Mouse (Mus musculus) fibroblast of lung, adult 2 months (primary cell): ENCODE measurements at regions not wholly inside any gene's neighbourhood (a gene's known extent, or its start where the extent isn't known, plus 50 kb on each side); places are given as distances from the start of the nearest gene placed in this dataset.

Source experiments
- DNase-seq: peaks from one replicate; pipeline ENCODE4 v3.0.0-alpha.2; 2011; ENCODE audit warnings: low read depth

- no peak for DNase-seq
Measured at GRCm38 (mm10) chr2:103893159-103893740, 64.5 kb upstream of the Lmo2 start.

- DNase-seq = no peak
Measured at GRCm38 (mm10) chr2:103893805-103894204, 64.0 kb upstream of the Lmo2 start.

- no peak for DNase-seq
Measured at GRCm38 (mm10) chr2:103894981-103895676, 62.7 kb upstream of the Lmo2 start.

- DNase-seq = no peak
Measured at GRCm38 (mm10) chr2:103896160-103896559, 61.6 kb upstream of the Lmo2 start.

DNA sequence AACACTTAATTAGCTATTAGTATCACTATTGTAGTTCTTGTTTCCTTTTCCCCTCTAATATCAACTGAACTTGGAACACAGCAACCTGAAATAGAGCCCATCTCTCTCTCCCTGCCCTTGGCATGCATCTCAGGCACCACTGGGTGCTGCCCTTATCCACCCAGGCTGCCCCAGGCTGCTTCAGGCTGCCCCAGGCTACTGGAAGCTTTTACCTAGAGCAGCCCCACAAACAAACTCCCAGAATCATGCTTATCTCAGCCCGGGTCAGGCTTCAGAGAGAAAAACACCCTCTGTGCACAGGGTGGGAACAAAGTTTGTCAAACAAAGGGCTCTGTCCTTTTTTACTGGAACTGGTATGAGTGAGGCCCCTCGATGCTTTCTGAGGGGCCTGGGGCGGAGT is 61.0 kb upstream of the Lmo2 start:
- no peak for DNase-seq

DNA sequence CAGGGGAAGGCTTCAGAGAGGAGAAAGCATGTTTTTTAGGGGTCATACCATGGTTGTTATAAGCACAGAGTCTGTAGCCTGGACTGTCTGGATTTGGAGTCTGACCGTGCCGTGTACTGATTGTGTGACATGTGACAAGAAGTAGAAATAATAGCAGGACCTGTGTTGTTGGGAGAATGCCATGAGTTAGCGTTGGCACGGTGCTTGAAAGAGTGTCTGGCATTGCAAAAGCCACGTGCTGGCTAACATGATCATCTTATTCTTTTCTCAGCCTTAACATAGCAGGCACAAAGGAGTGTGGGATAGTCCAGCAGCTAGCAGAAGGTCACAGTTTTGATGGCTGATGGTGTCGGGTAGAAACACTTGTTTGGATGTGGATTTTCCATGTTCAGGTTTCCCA is 58.1 kb upstream of the Lmo2 start:
- DNase-seq = no peak

- no peak for DNase-seq
Measured at GRCm38 (mm10) chr2:103900384-103900783, 57.4 kb upstream of the Lmo2 start.

GRCm38 (mm10) chr2:103901457-103901856 is 56.3 kb upstream of the Lmo2 start:
- DNase-seq = no peak

GRCm38 (mm10) chr2:103902777-103903176 is 55.0 kb upstream of the Lmo2 start:
- no peak for DNase-seq

DNA sequence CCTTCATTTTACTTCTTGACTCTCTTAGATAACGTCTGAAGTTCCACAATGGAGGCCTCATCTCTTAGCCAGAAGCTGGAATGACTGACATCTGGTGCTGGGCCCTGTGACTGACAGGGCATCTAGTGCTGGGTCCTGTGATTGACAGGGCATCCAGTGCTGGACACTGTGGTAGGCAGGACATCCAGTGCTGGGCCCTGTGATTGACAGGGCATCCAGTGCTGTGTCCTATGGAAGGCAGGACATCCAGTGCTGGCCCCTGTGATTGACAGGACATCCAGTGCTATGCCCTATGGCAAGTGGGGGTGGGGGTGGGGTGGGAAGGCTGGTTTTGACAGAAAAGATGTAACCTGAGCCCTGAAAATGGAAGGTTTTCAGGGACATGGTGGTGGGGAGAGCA is 52.1 kb upstream of the Lmo2 start:
- DNase-seq = no peak

- DNase-seq = no peak
Measured at GRCm38 (mm10) chr2:103906581-103907184, 51.1 kb upstream of the Lmo2 start.
